Mouse (Mus musculus) embryonic facial prominence, embryonic 14.5 days (tissue): Measurements from ENCODE around the gene Cactin. TPM values are rescaled to one million over a fixed set of nuclear protein-coding genes. Genes with fewer than 3 reads are reported as not detected.

ENCODE experiments used
- ATAC-seq: fragments of 200-750 bp; cut with Nextera tagmentation; 2 replicates; pipeline ENCODE4 v1.8.0; 2017; ENCODE audit warnings: low read depth, moderate number of reproducible peaks, moderate TSS enrichment
- DNase-seq: peaks from one replicate; pipeline ENCODE4 v3.0.0-alpha.2; 2015; ENCODE audit warnings: low spot score
- H3K27ac ChIP-seq: fragments of 300-500 bp; sonication (generic); replicated peaks from 2 replicates; pipeline ENCODE4 v1.5.1; 2014; ENCODE audit warnings: low read depth, mild to moderate bottlenecking, low read length, moderate library complexity
- H3K27me3 ChIP-seq: fragments of 300-500 bp; sonication (generic); replicated peaks from 2 replicates; pipeline ENCODE4 v1.6.1; 2014; ENCODE audit warnings: low read length; ENCODE audit not compliant: control insufficient read depth, insufficient read depth
- H3K36me3 ChIP-seq: fragments of 300-500 bp; sonication (generic); 2 replicates; pipeline ENCODE4 v1.6.1; 2014; ENCODE audit warnings: low read length, mixed read lengths; ENCODE audit not compliant: control insufficient read depth, insufficient read depth
- H3K4me1 ChIP-seq: fragments of 300-500 bp; sonication (generic); 2 replicates; pipeline ENCODE4 v1.6.1; 2014; ENCODE audit warnings: antibody characterized with exemption, low read length; ENCODE audit not compliant: control insufficient read depth, insufficient read depth
- H3K4me2 ChIP-seq: fragments of 300-500 bp; sonication (generic); 2 replicates; pipeline ENCODE4 v1.6.1; 2014; ENCODE audit warnings: low read depth, mild to moderate bottlenecking, low read length, moderate library complexity, mixed read lengths
- H3K4me3 ChIP-seq: fragments of 300-500 bp; sonication (generic); 2 replicates; pipeline ENCODE4 v1.5.1; 2014; ENCODE audit warnings: low read depth, mild to moderate bottlenecking, low read length
- H3K9ac ChIP-seq: fragments of 300-500 bp; sonication (generic); 2 replicates; pipeline ENCODE4 v1.6.1; 2014; ENCODE audit warnings: low read depth, mild to moderate bottlenecking, low read length, moderate library complexity, mixed read lengths
- H3K9me3 ChIP-seq: fragments of 300-500 bp; sonication (generic); 2 replicates; pipeline ENCODE4 v1.6.1; 2016; ENCODE audit warnings: low read length; ENCODE audit not compliant: control insufficient read depth
- WGBS: fragments of 180-500 bp; shearing (Covaris S2); extraction: QIAGEN DNeasy Blood & Tissue Kit; methylation state at CpG from one replicate; pipeline ENCODE4 v1.1.7; 2014; 5-methylcytosine and 5-hydroxymethylcytosine counted together
- polyA plus RNA-seq: library from polyadenylated mRNA; unstranded; fragments of >200 nt; fragmentation: Nextera tagmentation; extraction: Ambion mirVana; gene quantifications from 2 replicates; pipeline ENCODE4 v1.2.1, GENCODE M21; 2014

The Cactin gene
- polyA plus RNA-seq, 1 experiment from 2014 or later: 27.0 TPM

- 3% methylated on average over 19 of the region's 25 CpGs for WGBS
- Histone ChIP-seq H3K9ac (peak overlapping the region; percentile 87), H3K27ac (peak overlapping the region; percentile 81; the same call in 1 of the 2 replicates), H3K4me2 (peak overlapping the region; percentile 99), H3K4me3 (peak overlapping the region; percentile 78), H3K4me1 (peaks cover 12% of the 10 kb centered on the region), H3K36me3 (0 out of 2 replicates have a peak, but pooled peaks cover 10% of the 10 kb centered on the region), H3K27me3 (peaks cover 24% of the 10 kb centered on the region), H3K9me3 (no peaks in the 10 kb centered on the region)
- no peak for DNase-seq
- ATAC-seq: peak; percentile 6; the same call in 1 of the 2 replicates
Observed at GRCm38 (mm10) chr10:81293334-81294030, 27.4 kb upstream of the Cactin start.

GRCm38 (mm10) chr10:81294442-81294841 is 26.5 kb upstream of the Cactin start:
- H3K36me3 ChIP-seq: 0 out of 2 replicates have a peak, but pooled peaks cover 10% of the 10 kb centered on the region
- no peaks in the 10 kb centered on the region for H3K9me3 ChIP-seq
- H3K27ac ChIP-seq: no peak overlapping the region
- DNase-seq (no peak), ATAC-seq (no peak)
- WGBS: 41% methylated on average over 8 of the region's 8 CpGs
- peaks cover 24% of the 10 kb centered on the region for H3K27me3 ChIP-seq
- H3K4me1 ChIP-seq: peaks cover 12% of the 10 kb centered on the region
- peak overlapping the region; percentile 87 for H3K9ac ChIP-seq
- H3K4me2 ChIP-seq: peak overlapping the region; percentile 99
- H3K4me3 ChIP-seq: peak overlapping the region; percentile 78

GRCm38 (mm10) chr10:81295185-81295584 is 25.7 kb upstream of the Cactin start:
- 0 out of 2 replicates have a peak, but pooled peaks cover 10% of the 10 kb centered on the region for H3K36me3 ChIP-seq
- ATAC-seq: no peak
- H3K4me3 ChIP-seq: no peak overlapping the region
- H3K9ac ChIP-seq: peak overlapping the region; percentile 87
- no peak for DNase-seq
- peaks cover 12% of the 10 kb centered on the region for H3K4me1 ChIP-seq
- WGBS: 90% methylated on average over 5 of the region's 6 CpGs
- no peak overlapping the region for H3K4me2 ChIP-seq
- no peak overlapping the region for H3K27ac ChIP-seq
- H3K9me3 ChIP-seq: no peaks in the 10 kb centered on the region
- peaks cover 16% of the 10 kb centered on the region for H3K27me3 ChIP-seq

GRCm38 (mm10) chr10:81297246-81297645 is 23.7 kb upstream of the Cactin start:
- Histone ChIP-seq H3K36me3 (0 out of 2 replicates have a peak, but pooled peaks cover 10% of the 10 kb centered on the region), H3K9me3 (no peaks in the 10 kb centered on the region), H3K27me3 (no peaks in the 10 kb centered on the region), H3K9ac (peak overlapping the region; percentile 30; the same call in 1 of the 2 replicates), H3K4me3 (no peak overlapping the region), H3K4me2 (no peak overlapping the region), H3K27ac (no peak overlapping the region), H3K4me1 (peaks cover 12% of the 10 kb centered on the region)
- no peak for DNase-seq
- WGBS: 67% methylated on average over 6 of the region's 6 CpGs
- no peak for ATAC-seq

- Histone ChIP-seq H3K27me3 (no peaks in the 10 kb centered on the region), H3K9me3 (no peaks in the 10 kb centered on the region), H3K9ac (peak overlapping the region; percentile 30; the same call in 1 of the 2 replicates), H3K4me3 (no peak overlapping the region), H3K4me2 (no peak overlapping the region), H3K4me1 (peaks cover 15% of the 10 kb centered on the region), H3K36me3 (0 out of 2 replicates have a peak, but pooled peaks cover 10% of the 10 kb centered on the region), H3K27ac (0 out of 2 replicates have a peak overlapping the region, but pooled peaks have one; percentile 10)
- 51% methylated on average over 10 of the region's 10 CpGs for WGBS
- ATAC-seq (no peak), DNase-seq (no peak)
Observed at GRCm38 (mm10) chr10:81297845-81298244, 23.1 kb upstream of the Cactin start.

- Histone ChIP-seq H3K9ac (no peak overlapping the region), H3K27ac (no peak overlapping the region), H3K4me1 (peaks cover 18% of the 10 kb centered on the region), H3K36me3 (0 out of 2 replicates have a peak, but pooled peaks cover 10% of the 10 kb centered on the region), H3K4me2 (no peak overlapping the region), H3K4me3 (no peak overlapping the region), H3K9me3 (no peaks in the 10 kb centered on the region), H3K27me3 (no peaks in the 10 kb centered on the region)
- DNase-seq: no peak
- WGBS: 89% methylated on average over 17 of the region's 17 CpGs
- ATAC-seq: no peak
Observed at GRCm38 (mm10) chr10:81298369-81299100, 22.4 kb upstream of the Cactin start.

GRCm38 (mm10) chr10:81299585-81300351 is 21.1 kb upstream of the Cactin start:
- Histone ChIP-seq H3K27ac (no peak overlapping the region), H3K27me3 (no peaks in the 10 kb centered on the region), H3K4me2 (no peak overlapping the region), H3K9ac (peak overlapping the region; percentile 30; the same call in 1 of the 2 replicates), H3K4me1 (peaks cover 6% of the 10 kb centered on the region; the same call in 1 of the 2 replicates), H3K4me3 (no peak overlapping the region), H3K9me3 (no peaks in the 10 kb centered on the region), H3K36me3 (0 out of 2 replicates have a peak, but pooled peaks cover 10% of the 10 kb centered on the region)
- no peak for DNase-seq
- ATAC-seq: no peak
- WGBS: 81% methylated on average over 11 of the region's 14 CpGs

GRCm38 (mm10) chr10:81300352-81300907 is 20.5 kb upstream of the Cactin start:
- Histone ChIP-seq H3K36me3 (0 out of 2 replicates have a peak, but pooled peaks cover 7% of the 10 kb centered on the region), H3K4me3 (no peak overlapping the region), H3K27me3 (no peaks in the 10 kb centered on the region), H3K4me2 (no peak overlapping the region), H3K4me1 (peaks cover 6% of the 10 kb centered on the region; the same call in 1 of the 2 replicates), H3K9me3 (no peaks in the 10 kb centered on the region), H3K9ac (no peak overlapping the region), H3K27ac (no peak overlapping the region)
- no peak for DNase-seq
- no peak for ATAC-seq
- WGBS: 85% methylated on average over 9 of the region's 9 CpGs
